Mouse (Mus musculus) midbrain, embryonic 12.5 days (tissue): ENCODE results near the gene Zfp507. TPM values are rescaled to one million over a fixed set of nuclear protein-coding genes. Genes with fewer than 3 reads are reported as not detected.

Source experiments
- ATAC-seq: fragments of 200-750 bp; cut with Nextera tagmentation; 2 replicates; pipeline ENCODE4 v1.8.0; 2017; ENCODE audit warnings: low read depth, moderate TSS enrichment, moderate library complexity; ENCODE audit not compliant: low FRiP score
- H3K27ac ChIP-seq: fragments of 300-500 bp; sonication (generic); replicated peaks from 2 replicates; pipeline ENCODE4 v1.5.1; 2016; ENCODE audit warnings: mild to moderate bottlenecking
- H3K27me3 ChIP-seq: fragments of 300-500 bp; sonication (generic); 2 replicates; pipeline ENCODE4 v1.6.1; 2016; ENCODE audit warnings: mild to moderate bottlenecking
- H3K36me3 ChIP-seq: fragments of 300-500 bp; sonication (generic); 2 replicates; pipeline ENCODE4 v1.6.1; 2016
- H3K4me1 ChIP-seq: fragments of 300-500 bp; sonication (generic); 2 replicates; pipeline ENCODE4 v1.6.1; 2016
- H3K4me2 ChIP-seq: fragments of 300-500 bp; sonication (generic); replicated peaks from 2 replicates; pipeline ENCODE4 v1.6.1; 2016; ENCODE audit warnings: mild to moderate bottlenecking, moderate library complexity
- H3K4me3 ChIP-seq: fragments of 300-500 bp; sonication (generic); 2 replicates; pipeline ENCODE4 v1.5.1; 2016; ENCODE audit warnings: mild to moderate bottlenecking
- H3K9ac ChIP-seq: fragments of 300-500 bp; sonication (generic); replicated peaks from 2 replicates; pipeline ENCODE4 v1.6.1; 2016; ENCODE audit warnings: mild to moderate bottlenecking, moderate library complexity
- H3K9me3 ChIP-seq: fragments of 300-500 bp; sonication (generic); 2 replicates; pipeline ENCODE4 v1.6.1; 2016; ENCODE audit warnings: mild to moderate bottlenecking
- WGBS: fragments of 180-500 bp; shearing (Covaris S2); methylation state at CpG from one replicate; pipeline ENCODE4 v1.1.7; 2016; 5-methylcytosine and 5-hydroxymethylcytosine counted together
- polyA plus RNA-seq: library from polyadenylated mRNA; unstranded; fragments of >200 nt; fragmentation: Nextera tagmentation; extraction: Ambion mirVana; gene quantifications from 2 replicates; pipeline ENCODE4 v1.2.1, GENCODE M21; 2016

The Zfp507 gene
- polyA plus RNA-seq, 1 experiment from 2014 or later = 24.8 TPM

DNA sequence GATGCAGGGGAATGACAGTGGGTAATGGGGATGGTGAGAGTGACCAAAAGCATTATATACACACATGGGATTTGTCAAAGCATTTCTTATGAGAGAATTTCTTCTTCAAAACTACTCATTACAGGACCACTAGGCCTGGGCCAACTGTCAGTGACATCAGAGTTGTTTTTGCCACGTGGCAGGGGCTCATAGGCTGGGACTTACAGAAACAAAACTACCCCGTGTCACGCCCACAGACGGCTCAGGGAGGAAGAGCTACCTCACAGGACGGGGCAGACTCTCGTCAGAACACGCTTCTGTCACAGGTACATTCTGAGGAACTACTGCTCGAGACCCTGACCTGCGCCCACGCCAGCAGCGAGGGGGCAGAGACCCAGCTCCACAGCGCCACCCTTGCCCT lies 74.4 kb downstream of the Zfp507 start:
- WGBS = 94% methylated on average over 12 of the region's 12 CpGs
- peaks cover 52% of the 10 kb centered on the region for H3K36me3 ChIP-seq
- no peak overlapping the region for H3K4me3 ChIP-seq
- H3K4me2 ChIP-seq = no peak overlapping the region
- peaks cover 8% of the 10 kb centered on the region; the same call in 1 of the 2 replicates for H3K4me1 ChIP-seq
- ATAC-seq = no peak
- no peaks in the 10 kb centered on the region for H3K27me3 ChIP-seq
- H3K9ac ChIP-seq = no peak overlapping the region
- no peaks in the 10 kb centered on the region for H3K9me3 ChIP-seq
- H3K27ac ChIP-seq = no peak overlapping the region

DNA sequence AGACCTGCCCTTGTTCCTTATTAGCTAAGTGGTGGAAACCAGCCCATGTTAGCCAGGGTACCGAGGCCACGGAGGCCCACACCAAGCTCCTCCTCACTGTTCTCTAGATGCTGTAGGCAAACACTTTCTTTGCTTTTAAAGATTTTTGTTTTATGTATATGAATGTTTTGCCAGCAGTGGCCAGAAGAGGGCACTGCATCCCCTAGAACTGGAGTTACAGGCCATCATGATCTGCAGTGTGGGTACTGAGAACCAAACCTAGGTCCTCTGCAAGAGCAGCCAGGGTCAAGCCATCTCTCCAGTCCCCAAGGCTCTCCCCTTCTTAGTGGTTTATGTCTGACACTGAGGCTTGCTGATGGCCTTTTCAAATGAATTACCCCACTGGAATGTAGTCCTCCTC lies 79.8 kb downstream of the Zfp507 start:
- H3K4me1 ChIP-seq = no peaks in the 10 kb centered on the region
- no peak overlapping the region for H3K4me3 ChIP-seq
- 94% methylated on average over 2 of the region's 2 CpGs for WGBS
- H3K9ac ChIP-seq = no peak overlapping the region
- no peak overlapping the region for H3K27ac ChIP-seq
- H3K36me3 ChIP-seq = peaks cover 65% of the 10 kb centered on the region
- no peaks in the 10 kb centered on the region for H3K9me3 ChIP-seq
- H3K4me2 ChIP-seq = no peak overlapping the region
- no peak for ATAC-seq
- no peaks in the 10 kb centered on the region for H3K27me3 ChIP-seq

Other genes starting within 250 kb of the Zfp507 start
- gene Nudt19, start 246.7 kb downstream of the Zfp507 start, polyA plus RNA-seq = 40.4 and 43.5 TPM in 2 replicates
- 0.11 and 0.26 TPM in 2 replicates for gene Rgs9bp, start 217.4 kb downstream of the Zfp507 start, polyA plus RNA-seq
- gene Ankrd27, start 216.8 kb downstream of the Zfp507 start, polyA plus RNA-seq = 30.7 and 32.4 TPM in 2 replicates
- gene Pdcd5, start 155.5 kb downstream of the Zfp507 start, polyA plus RNA-seq = 264 and 277 TPM in 2 replicates
- 39.2 and 44.8 TPM in 2 replicates for gene Dpy19l3, start 48.5 kb downstream of the Zfp507 start, polyA plus RNA-seq